Mouse (Mus musculus): Measurements from ENCODE around the gene Sh2d4b.

Sh2d4b gene

GRCm38 (mm10) chr14:40908763-40909162 lies 15.7 kb upstream of the Sh2d4b start:
- intact Hi-C loops (cut with DNase I) = no loop called here

GRCm38 (mm10) chr14:40906770-40907169 lies 13.7 kb upstream of the Sh2d4b start:
- intact Hi-C loops (cut with DNase I) = no loop called here

GRCm38 (mm10) chr14:40905813-40906212 lies 12.7 kb upstream of the Sh2d4b start:
- intact Hi-C loops (cut with DNase I) = no loop called here

- intact Hi-C loops (cut with DNase I) = no loop called here
These were observed 9.4 kb upstream of the Sh2d4b start for GRCm38 (mm10) chr14:40902307-40903055.

GRCm38 (mm10) chr14:40900267-40900666 lies 7.2 kb upstream of the Sh2d4b start:
- intact Hi-C loops (cut with DNase I) = no loop called here

- intact Hi-C loops (cut with DNase I) = loop anchor here (10.0 kb wide), 1 partner anchor 1363 kb away; no protein-coding TSS in a partner anchor
These were observed 4.8 kb upstream of the Sh2d4b start for GRCm38 (mm10) chr14:40897916-40898315.

GRCm38 (mm10) chr14:40895681-40896080 lies 2.6 kb upstream of the Sh2d4b start:
- intact Hi-C loops (cut with DNase I) = loop anchor here (10.0 kb wide), 1 partner anchor 1361 kb away; no protein-coding TSS in a partner anchor

- intact Hi-C loops (cut with DNase I) = loop anchor here (10.0 kb wide), 1 partner anchor 1360 kb away; no protein-coding TSS in a partner anchor
These were observed 1.6 kb upstream of the Sh2d4b start for GRCm38 (mm10) chr14:40894576-40895247.

- intact Hi-C loops (cut with DNase I) = loop anchor here (10.0 kb wide), 1 partner anchor 1359 kb away; no protein-coding TSS in a partner anchor
These were observed 818 bp upstream of the Sh2d4b start for GRCm38 (mm10) chr14:40893884-40894283.

GRCm38 (mm10) chr14:40892326-40892825 lies 690 bp downstream of the Sh2d4b start:
- intact Hi-C loops (cut with DNase I) = loop anchor here (10.0 kb wide), 1 partner anchor 1358 kb away; no protein-coding TSS in a partner anchor

- intact Hi-C loops (cut with DNase I) = loop anchor here (10.0 kb wide), 1 partner anchor 1357 kb away; no protein-coding TSS in a partner anchor
These were observed 1.6 kb downstream of the Sh2d4b start for GRCm38 (mm10) chr14:40891506-40891905.

- intact Hi-C loops (cut with DNase I) = loop anchor here (10.0 kb wide), 1 partner anchor 1355 kb away; no protein-coding TSS in a partner anchor
These were observed 3.4 kb downstream of the Sh2d4b start for GRCm38 (mm10) chr14:40889704-40890103.

GRCm38 (mm10) chr14:40889181-40889580 lies 3.9 kb downstream of the Sh2d4b start:
- intact Hi-C loops (cut with DNase I) = no loop called here

GRCm38 (mm10) chr14:40886428-40887202 lies 6.5 kb downstream of the Sh2d4b start:
- intact Hi-C loops (cut with DNase I) = no loop called here

GRCm38 (mm10) chr14:40885752-40886151 lies 7.3 kb downstream of the Sh2d4b start:
- intact Hi-C loops (cut with DNase I) = no loop called here

- intact Hi-C loops (cut with DNase I) = no loop called here
These were observed 7.8 kb downstream of the Sh2d4b start for GRCm38 (mm10) chr14:40885225-40885624.

- intact Hi-C loops (cut with DNase I) = no loop called here
These were observed 18.5 kb downstream of the Sh2d4b start for GRCm38 (mm10) chr14:40874565-40874964.

GRCm38 (mm10) chr14:40873961-40874360 lies 19.1 kb downstream of the Sh2d4b start:
- intact Hi-C loops (cut with DNase I) = no loop called here

GRCm38 (mm10) chr14:40870598-40870997 lies 22.5 kb downstream of the Sh2d4b start:
- intact Hi-C loops (cut with DNase I) = no loop called here

- intact Hi-C loops (cut with DNase I) = no loop called here
These were observed 28.1 kb downstream of the Sh2d4b start for GRCm38 (mm10) chr14:40864811-40865514.

- intact Hi-C loops (cut with DNase I) = no loop called here
These were observed 29.4 kb downstream of the Sh2d4b start for GRCm38 (mm10) chr14:40863659-40864058.

Measured in adrenal gland (tissue).